Mouse (Mus musculus) erythroblast, embryonic 14.5 days (primary cell): ENCODE results near the gene Pcca.

Experiments used
- GATA1 ChIP-seq: IDR thresholded peaks from 2 replicates; pipeline ENCODE4 v1.6.1; 2012; ENCODE audit warnings: low read length, inconsistent platforms, mixed read lengths
- TAL1 ChIP-seq: IDR thresholded peaks from 3 replicates; pipeline ENCODE4 v1.6.1; 2012; ENCODE audit warnings: low read length, inconsistent platforms, mixed read lengths

DNA sequence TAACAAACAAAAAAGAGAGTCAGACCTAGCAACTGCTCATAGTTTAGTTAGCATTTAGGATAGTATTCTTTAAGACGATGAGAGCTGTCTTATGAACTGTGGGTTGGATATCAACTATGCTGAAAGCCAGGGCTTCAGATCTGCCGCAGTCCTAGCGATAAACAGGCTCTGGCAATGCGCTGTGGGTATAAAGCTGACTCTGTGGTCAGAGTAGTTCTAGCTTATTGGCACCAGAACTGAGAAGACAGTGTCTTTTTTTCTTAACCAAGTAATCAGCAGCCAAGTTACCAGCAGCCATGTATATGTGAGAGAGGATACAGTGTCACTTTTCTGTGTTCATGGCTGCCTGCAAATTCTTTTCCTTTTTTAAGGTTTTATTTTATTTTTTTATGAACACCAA lies 154.3 kb downstream of the Pcca start:
- TF ChIP-seq GATA1 = no peak
- TF ChIP-seq TAL1 = no peak
